Mouse (Mus musculus) embryonic facial prominence, embryonic 11.5 days (tissue): ENCODE measurements around the gene Rbp1. TPM values are rescaled to one million over a fixed set of nuclear protein-coding genes. Genes with fewer than 3 reads are reported as not detected.

Source experiments
- ATAC-seq: fragments of 200-750 bp; cut with Nextera tagmentation; replicated peaks from 2 replicates; pipeline ENCODE4 v1.8.0; 2017; ENCODE audit warnings: low read depth; ENCODE audit not compliant: insufficient number of reproducible peaks, low FRiP score, low TSS enrichment
- DNase-seq: peaks from one replicate; pipeline ENCODE4 v3.0.0-alpha.2; 2015; ENCODE audit warnings: low spot score
- H3K27ac ChIP-seq: fragments of 300-500 bp; sonication (generic); replicated peaks from 2 replicates; pipeline ENCODE4 v1.5.1; 2014; ENCODE audit warnings: mild to moderate bottlenecking, low read depth, low read length, control low read depth
- H3K27me3 ChIP-seq: fragments of 300-500 bp; sonication (generic); 2 replicates; pipeline ENCODE4 v1.6.1; 2014; ENCODE audit warnings: mild to moderate bottlenecking, low read length, moderate library complexity, mixed read lengths; ENCODE audit not compliant: control insufficient read depth, insufficient read depth
- H3K36me3 ChIP-seq: fragments of 300-500 bp; sonication (generic); replicated peaks from 2 replicates; pipeline ENCODE4 v1.6.1; 2014; ENCODE audit warnings: low read depth, mild to moderate bottlenecking, low read length, moderate library complexity, mixed read lengths; ENCODE audit not compliant: control insufficient read depth, insufficient read depth
- H3K4me1 ChIP-seq: fragments of 300-500 bp; sonication (generic); 2 replicates; pipeline ENCODE4 v1.6.1; 2014; ENCODE audit warnings: low read length, mixed read lengths; ENCODE audit not compliant: control insufficient read depth, insufficient read depth
- H3K4me2 ChIP-seq: fragments of 300-500 bp; sonication (generic); 2 replicates; pipeline ENCODE4 v1.6.1; 2014; ENCODE audit warnings: low read depth, mild to moderate bottlenecking, control low read depth, low read length, moderate library complexity
- H3K4me3 ChIP-seq: fragments of 300-500 bp; sonication (generic); 2 replicates; pipeline ENCODE4 v1.5.1; 2014; ENCODE audit warnings: low read depth, low read length, control low read depth
- H3K9ac ChIP-seq: fragments of 300-500 bp; sonication (generic); replicated peaks from 2 replicates; pipeline ENCODE4 v1.6.1; 2014; ENCODE audit warnings: mild to moderate bottlenecking, control low read depth, low read length
- H3K9me3 ChIP-seq: fragments of 300-500 bp; sonication (generic); replicated peaks from 2 replicates; pipeline ENCODE4 v1.6.1; 2016; ENCODE audit warnings: mild to moderate bottlenecking, low read length, inconsistent platforms, mixed read lengths; ENCODE audit not compliant: control insufficient read depth
- WGBS: fragments of 180-500 bp; shearing (Covaris S2); extraction: QIAGEN DNeasy Blood & Tissue Kit; methylation state at CpG from one replicate; pipeline ENCODE4 v1.1.7; 2014; 5-methylcytosine and 5-hydroxymethylcytosine counted together
- polyA plus RNA-seq: library from polyadenylated mRNA; unstranded; fragments of >200 nt; fragmentation: Nextera tagmentation; extraction: Ambion mirVana; gene quantifications from 2 replicates; pipeline ENCODE4 v1.2.1, GENCODE M21; 2014

Gene Rbp1
- 70.8 and 81.9 TPM in 2 replicates for polyA plus RNA-seq

- 86% methylated on average over 5 of the region's 5 CpGs for WGBS
- H3K9ac ChIP-seq, result no peak within 1 kb of the TSS
- H3K27me3 ChIP-seq, result no peaks in the 10 kb centered on the region
- DNase-seq, result no peak
- H3K9me3 ChIP-seq, result no peaks in the 10 kb centered on the region
- H3K4me1 ChIP-seq, result no peaks in the 10 kb centered on the region
- no peak within 1 kb of the TSS for H3K4me3 ChIP-seq
- H3K36me3 ChIP-seq, result no peaks in the 10 kb centered on the region
- no peak within 1 kb of the TSS for H3K27ac ChIP-seq
- H3K4me2 ChIP-seq, result no peak within 1 kb of the TSS
- ATAC-seq, result no peak
These were observed at the start of gene Rbp1 for GRCm38 (mm10) chr9:98422656-98423055. Rbp1 (plus strand) TSS chr9:98422961.

GRCm38 (mm10) chr9:98373358-98373757 is 49.4 kb upstream of the Rbp1 start:
- no peaks in the 10 kb centered on the region for H3K27me3 ChIP-seq
- no peaks in the 10 kb centered on the region for H3K9me3 ChIP-seq
- DNase-seq (no peak), ATAC-seq (no peak)
- no peak overlapping the region for H3K4me3 ChIP-seq
- no peak overlapping the region for H3K9ac ChIP-seq
- H3K27ac ChIP-seq, result no peak overlapping the region
- no peaks in the 10 kb centered on the region for H3K4me1 ChIP-seq
- 90% methylated on average over 5 of the region's 5 CpGs for WGBS
- H3K4me2 ChIP-seq, result no peak overlapping the region
- no peaks in the 10 kb centered on the region for H3K36me3 ChIP-seq

- Histone ChIP-seq H3K9me3 (no peaks in the 10 kb centered on the region), H3K36me3 (no peaks in the 10 kb centered on the region), H3K9ac (no peak overlapping the region), H3K27ac (no peak overlapping the region), H3K4me1 (no peaks in the 10 kb centered on the region), H3K27me3 (no peaks in the 10 kb centered on the region), H3K4me2 (no peak overlapping the region), H3K4me3 (no peak overlapping the region)
- no peak for ATAC-seq
- DNase-seq, result no peak
- WGBS, result 74% methylated on average over 11 of the region's 11 CpGs
These were observed 47.9 kb upstream of the Rbp1 start for GRCm38 (mm10) chr9:98374897-98375296.

GRCm38 (mm10) chr9:98375329-98376170 is 47.2 kb upstream of the Rbp1 start:
- no peak for DNase-seq
- H3K4me2 ChIP-seq, result no peak overlapping the region
- H3K9ac ChIP-seq, result no peak overlapping the region
- no peaks in the 10 kb centered on the region for H3K9me3 ChIP-seq
- no peak for ATAC-seq
- 36% methylated on average over 5 of the region's 5 CpGs for WGBS
- no peaks in the 10 kb centered on the region for H3K4me1 ChIP-seq
- no peaks in the 10 kb centered on the region for H3K27me3 ChIP-seq
- no peak overlapping the region for H3K4me3 ChIP-seq
- no peaks in the 10 kb centered on the region for H3K36me3 ChIP-seq
- no peak overlapping the region for H3K27ac ChIP-seq

- Histone ChIP-seq H3K9me3 (no peaks in the 10 kb centered on the region), H3K4me3 (no peak overlapping the region), H3K27ac (no peak overlapping the region), H3K4me1 (no peaks in the 10 kb centered on the region), H3K27me3 (no peaks in the 10 kb centered on the region), H3K4me2 (no peak overlapping the region), H3K9ac (no peak overlapping the region), H3K36me3 (no peaks in the 10 kb centered on the region)
- ATAC-seq, result no peak
- 85% methylated on average over 4 of the region's 4 CpGs for WGBS
- DNase-seq, result no peak
These were observed 43.0 kb upstream of the Rbp1 start for GRCm38 (mm10) chr9:98379736-98380135.

GRCm38 (mm10) chr9:98380593-98380992 is 42.2 kb upstream of the Rbp1 start:
- Histone ChIP-seq H3K9ac (no peak overlapping the region), H3K36me3 (no peaks in the 10 kb centered on the region), H3K27ac (no peak overlapping the region), H3K4me3 (no peak overlapping the region), H3K4me2 (no peak overlapping the region), H3K27me3 (no peaks in the 10 kb centered on the region), H3K9me3 (no peaks in the 10 kb centered on the region), H3K4me1 (no peaks in the 10 kb centered on the region)
- ATAC-seq (no peak), DNase-seq (no peak)
- WGBS, result 93% methylated on average over 9 of the region's 9 CpGs

- no peak overlapping the region for H3K9ac ChIP-seq
- DNase-seq (peak; percentile 75), ATAC-seq (peak; percentile 18; the same call in 1 of the 2 replicates)
- WGBS, result 55% methylated on average over 10 of the region's 10 CpGs
- H3K4me3 ChIP-seq, result no peak overlapping the region
- H3K27me3 ChIP-seq, result peaks cover 2% of the 10 kb centered on the region; the same call in 1 of the 2 replicates
- no peaks in the 10 kb centered on the region for H3K9me3 ChIP-seq
- H3K4me1 ChIP-seq, result no peaks in the 10 kb centered on the region; the same call in 1 of the 2 replicates
- no peak overlapping the region for H3K27ac ChIP-seq
- no peak overlapping the region for H3K4me2 ChIP-seq
- no peaks in the 10 kb centered on the region for H3K36me3 ChIP-seq
These were observed 34.8 kb upstream of the Rbp1 start for GRCm38 (mm10) chr9:98387741-98388632.

- peaks cover 2% of the 10 kb centered on the region; the same call in 1 of the 2 replicates for H3K27me3 ChIP-seq
- ATAC-seq (no peak), DNase-seq (no peak)
- H3K4me1 ChIP-seq, result no peaks in the 10 kb centered on the region; the same call in 1 of the 2 replicates
- H3K9me3 ChIP-seq, result no peaks in the 10 kb centered on the region
- H3K4me2 ChIP-seq, result no peak overlapping the region
- WGBS, result 59% methylated on average over 5 of the region's 5 CpGs
- H3K27ac ChIP-seq, result no peak overlapping the region
- H3K9ac ChIP-seq, result no peak overlapping the region
- no peak overlapping the region for H3K4me3 ChIP-seq
- H3K36me3 ChIP-seq, result no peaks in the 10 kb centered on the region
These were observed 34.2 kb upstream of the Rbp1 start for GRCm38 (mm10) chr9:98388633-98388965.
